Mouse (Mus musculus): ENCODE data around the gene Tnfrsf18. TPM values are rescaled to one million over a fixed set of nuclear protein-coding genes. Genes with fewer than 3 reads are reported as not detected.

Tnfrsf18 gene
- polyA plus RNA-seq (2012; rRNA removed) (1.9 TPM in 2 replicates), polyA plus RNA-seq (2014; fragmentation: Nextera tagmentation; extraction: Ambion mirVana) (3.7 and 4.7 TPM in 2 replicates)

GRCm38 (mm10) chr4:156026013-156026412, at the start of gene Tnfrsf18:
Tnfrsf18 (plus strand) TSS chr4:156026164.
- Histone ChIP-seq H3K27me3 (ENCODE audit: control insufficient read depth, insufficient read depth, low read length) (no peaks in the 10 kb centered on the region), H3K9ac (ENCODE audit: low read depth, low read length, severe bottlenecking) (no peak within 1 kb of the TSS; the same call in 1 of the 2 replicates), H3K9me3 (ENCODE audit: control insufficient read depth, low read length) (no peaks in the 10 kb centered on the region), H3K4me2 (replicated peaks; ENCODE audit: low read depth, low read length, severe bottlenecking) (no peak within 1 kb of the TSS), H3K27ac (replicated peaks; ENCODE audit: low read depth, low read length) (no peak within 1 kb of the TSS), H3K4me1 (ENCODE audit: control insufficient read depth, insufficient read depth, low read length) (peaks cover 13% of the 10 kb centered on the region), H3K4me3 (replicated peaks; ENCODE audit: low read length) (no peak within 1 kb of the TSS), H3K36me3 (ENCODE audit: control insufficient read depth, insufficient read depth, low read length) (peaks cover 13% of the 10 kb centered on the region)
- ATAC-seq (ENCODE audit: low FRiP score, low read depth) (no peak), DNase-seq (ENCODE audit: low spot score) (peak; percentile 15)
- 55% methylated on average over 4 of the region's 4 CpGs for WGBS
- TF ChIP-seq POLR2A (IDR thresholded peaks at IDR 0.05; ENCODE audit: borderline replicate concordance, extremely low read depth, insufficient read depth, insufficient read length): no peak

GRCm38 (mm10) chr4:155981436-155982082, 44.4 kb upstream of the Tnfrsf18 start:
- no peak overlapping the region for H3K9ac ChIP-seq (ENCODE audit: low read depth, low read length, severe bottlenecking)
- H3K36me3 ChIP-seq (ENCODE audit: control insufficient read depth, insufficient read depth, low read length): no peaks in the 10 kb centered on the region
- DNase-seq (ENCODE audit: low spot score) (no peak), ATAC-seq (ENCODE audit: low FRiP score, low read depth) (no peak)
- no peaks in the 10 kb centered on the region for H3K4me1 ChIP-seq (ENCODE audit: control insufficient read depth, insufficient read depth, low read length)
- 68% methylated on average over 12 of the region's 12 CpGs for WGBS
- H3K4me3 ChIP-seq (replicated peaks; ENCODE audit: low read length): no peak overlapping the region
- H3K4me2 ChIP-seq (replicated peaks; ENCODE audit: low read depth, low read length, severe bottlenecking): no peak overlapping the region
- no peaks in the 10 kb centered on the region; the same call in 1 of the 2 replicates for H3K27me3 ChIP-seq (ENCODE audit: control insufficient read depth, insufficient read depth, low read length)
- H3K27ac ChIP-seq (replicated peaks; ENCODE audit: low read depth, low read length): no peak overlapping the region
- no peaks in the 10 kb centered on the region for H3K9me3 ChIP-seq (ENCODE audit: control insufficient read depth, low read length)
- no peak for TF ChIP-seq POLR2A (IDR thresholded peaks at IDR 0.05; ENCODE audit: borderline replicate concordance, extremely low read depth, insufficient read depth, insufficient read length)

- H3K9me3 ChIP-seq (ENCODE audit: control insufficient read depth, low read length): no peaks in the 10 kb centered on the region
- no peaks in the 10 kb centered on the region for H3K4me1 ChIP-seq (ENCODE audit: control insufficient read depth, insufficient read depth, low read length)
- no peak for DNase-seq (ENCODE audit: low spot score)
- no peak overlapping the region for H3K9ac ChIP-seq (ENCODE audit: low read depth, low read length, severe bottlenecking)
- H3K27me3 ChIP-seq (ENCODE audit: control insufficient read depth, insufficient read depth, low read length): no peaks in the 10 kb centered on the region; the same call in 1 of the 2 replicates
- no peak for TF ChIP-seq POLR2A (IDR thresholded peaks at IDR 0.05; ENCODE audit: borderline replicate concordance, extremely low read depth, insufficient read depth, insufficient read length)
- 21% methylated on average over 2 of the region's 2 CpGs for WGBS
- H3K4me2 ChIP-seq (replicated peaks; ENCODE audit: low read depth, low read length, severe bottlenecking): no peak overlapping the region
- no peak overlapping the region for H3K27ac ChIP-seq (replicated peaks; ENCODE audit: low read depth, low read length)
- no peak for ATAC-seq (ENCODE audit: low FRiP score, low read depth)
- no peak overlapping the region for H3K4me3 ChIP-seq (replicated peaks; ENCODE audit: low read length)
- H3K36me3 ChIP-seq (ENCODE audit: control insufficient read depth, insufficient read depth, low read length): no peaks in the 10 kb centered on the region
These were observed 42.2 kb upstream of the Tnfrsf18 start for GRCm38 (mm10) chr4:155983788-155984187.

- H3K4me1 ChIP-seq (ENCODE audit: control insufficient read depth, insufficient read depth, low read length): peaks cover 19% of the 10 kb centered on the region
- peak overlapping the region; percentile 79 for H3K9ac ChIP-seq (ENCODE audit: low read depth, low read length, severe bottlenecking)
- DNase-seq (ENCODE audit: low spot score) (no peak), ATAC-seq (ENCODE audit: low FRiP score, low read depth) (no peak)
- no peak for TF ChIP-seq POLR2A (IDR thresholded peaks at IDR 0.05; ENCODE audit: borderline replicate concordance, extremely low read depth, insufficient read depth, insufficient read length)
- peak overlapping the region; percentile 95; the same call in 1 of the 2 replicates for H3K27ac ChIP-seq (replicated peaks; ENCODE audit: low read depth, low read length)
- H3K4me2 ChIP-seq (replicated peaks; ENCODE audit: low read depth, low read length, severe bottlenecking): peak overlapping the region; percentile 98
- H3K4me3 ChIP-seq (replicated peaks; ENCODE audit: low read length): peak overlapping the region; percentile 88
- no peaks in the 10 kb centered on the region for H3K9me3 ChIP-seq (ENCODE audit: control insufficient read depth, low read length)
- 86% methylated on average over 22 of the region's 22 CpGs for WGBS
- H3K27me3 ChIP-seq (ENCODE audit: control insufficient read depth, insufficient read depth, low read length): no peaks in the 10 kb centered on the region
- peaks cover 7% of the 10 kb centered on the region for H3K36me3 ChIP-seq (ENCODE audit: control insufficient read depth, insufficient read depth, low read length)
These were observed 34.6 kb upstream of the Tnfrsf18 start for GRCm38 (mm10) chr4:155991211-155991907.

- TF ChIP-seq POLR2A (IDR thresholded peaks at IDR 0.05; ENCODE audit: borderline replicate concordance, extremely low read depth, insufficient read depth, insufficient read length): no peak
- H3K4me1 ChIP-seq (ENCODE audit: control insufficient read depth, insufficient read depth, low read length): peaks cover 19% of the 10 kb centered on the region
- peak overlapping the region; percentile 98 for H3K4me2 ChIP-seq (replicated peaks; ENCODE audit: low read depth, low read length, severe bottlenecking)
- H3K27ac ChIP-seq (replicated peaks; ENCODE audit: low read depth, low read length): peak overlapping the region; percentile 95
- ATAC-seq (ENCODE audit: low FRiP score, low read depth) (no peak; the same call in 1 of the 2 replicates), DNase-seq (ENCODE audit: low spot score) (no peak)
- peak overlapping the region; percentile 79 for H3K9ac ChIP-seq (ENCODE audit: low read depth, low read length, severe bottlenecking)
- no peaks in the 10 kb centered on the region for H3K27me3 ChIP-seq (ENCODE audit: control insufficient read depth, insufficient read depth, low read length)
- no peaks in the 10 kb centered on the region for H3K9me3 ChIP-seq (ENCODE audit: control insufficient read depth, low read length)
- H3K4me3 ChIP-seq (replicated peaks; ENCODE audit: low read length): peak overlapping the region; percentile 88
- H3K36me3 ChIP-seq (ENCODE audit: control insufficient read depth, insufficient read depth, low read length): peaks cover 12% of the 10 kb centered on the region
- WGBS: 26% methylated on average over 36 of the region's 37 CpGs
These were observed 34.1 kb upstream of the Tnfrsf18 start for GRCm38 (mm10) chr4:155991908-155992230.

Measured in limb, embryonic 14.5 days (tissue).